Mouse (Mus musculus) embryonic fibroblast, embryonic 13.5 days (primary cell): Measurements from ENCODE around the gene Gm4131. TPM values are rescaled to one million over a fixed set of nuclear protein-coding genes. Genes with fewer than 3 reads are reported as not detected.

Experiments used
- H3K27ac ChIP-seq: 2 replicates; pipeline ENCODE4 v1.5.1; 2012; ENCODE audit warnings: low read length, control low read depth, inconsistent platforms; ENCODE audit not compliant: insufficient read depth
- H3K4me1 ChIP-seq: 2 replicates; pipeline ENCODE4 v1.6.1; 2011; ENCODE audit warnings: low read length; ENCODE audit not compliant: control insufficient read depth, insufficient read depth
- H3K4me3 ChIP-seq: 2 replicates; pipeline ENCODE4 v1.5.1; 2011; ENCODE audit warnings: mild to moderate bottlenecking, control low read depth, low read length; ENCODE audit not compliant: insufficient read depth
- CTCF ChIP-seq: IDR thresholded peaks from 2 replicates; pipeline ENCODE4 v1.5.1; 2011; ENCODE audit warnings: mild to moderate bottlenecking, control low read depth, low read length, moderate library complexity, borderline replicate concordance; ENCODE audit not compliant: insufficient read depth
- POLR2A ChIP-seq: IDR thresholded peaks from 2 replicates; pipeline ENCODE4 v1.6.1; 2011; ENCODE audit warnings: low read depth, mild to moderate bottlenecking, control low read depth, low read length, moderate library complexity
- polyA plus RNA-seq: library from polyadenylated mRNA; stranded (reverse); fragments of >200 nt; gene quantifications from 2 replicates; pipeline ENCODE4 v1.2.4, GENCODE M21; 2011; ENCODE audit warnings: low read depth; ENCODE audit not compliant: missing spikeins, insufficient read length

The Gm4131 gene
- polyA plus RNA-seq, 1 experiment: not detected

DNA sequence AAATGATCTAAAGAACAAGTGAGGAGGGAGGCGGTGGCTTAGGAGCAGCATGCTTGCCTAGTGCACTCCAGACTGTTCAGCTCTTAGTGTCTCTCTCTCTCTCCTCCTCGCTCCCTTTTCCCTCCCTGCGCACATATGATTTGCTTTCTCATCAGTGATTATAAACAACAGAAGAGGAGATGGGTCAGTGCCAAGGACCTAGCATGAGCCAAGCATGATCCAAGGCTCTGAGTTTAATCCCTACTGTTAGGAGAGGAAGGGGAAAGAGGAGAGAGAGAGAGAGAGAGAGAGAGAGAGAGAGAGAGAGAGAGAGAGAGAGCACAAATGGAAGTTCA lies 119.5 kb downstream of the Gm4131 start:
- Histone ChIP-seq H3K4me3 (no peak overlapping the region), H3K4me1 (peaks cover 7% of the 10 kb centered on the region), H3K27ac (no peak overlapping the region)
- TF ChIP-seq CTCF (no peak), POLR2A (no peak)

DNA sequence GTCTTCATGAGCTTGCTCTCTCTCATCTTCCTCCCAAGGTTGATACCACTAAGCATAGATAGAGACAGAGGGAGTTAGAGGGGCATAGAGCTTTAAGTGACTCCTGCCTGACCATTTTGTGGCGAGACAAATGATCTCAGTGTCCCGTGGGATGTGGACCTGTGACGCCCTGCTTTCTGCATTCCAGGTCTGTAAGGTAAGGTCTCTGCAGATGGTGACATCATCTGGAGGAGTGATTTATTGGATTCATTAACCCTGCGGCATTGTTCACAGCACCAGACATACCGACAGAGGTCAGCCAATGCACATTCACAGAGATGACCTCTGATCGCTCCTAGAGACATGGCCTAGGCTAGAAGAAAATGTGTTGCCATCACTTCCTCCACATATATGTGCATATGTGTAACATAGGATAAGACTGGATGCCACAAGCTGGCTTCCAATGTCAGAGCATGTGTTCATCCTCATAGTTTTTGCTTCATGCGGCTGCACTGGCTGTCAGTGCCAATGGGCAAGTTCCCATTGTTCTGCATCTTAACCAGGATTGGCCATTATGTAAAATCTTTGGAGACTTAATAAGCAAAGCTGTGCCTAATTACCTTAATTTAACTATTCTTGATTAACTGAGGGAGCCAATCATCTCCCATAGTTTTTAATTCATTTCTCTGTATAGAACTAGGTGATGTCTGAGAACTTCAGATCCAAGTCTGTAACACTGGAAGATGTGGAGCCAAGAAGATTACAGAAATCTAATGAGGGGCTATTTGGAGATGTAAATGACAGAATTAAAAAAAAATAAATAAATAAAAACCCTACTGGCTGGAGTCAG lies 120.1 kb downstream of the Gm4131 start:
- TF ChIP-seq CTCF (no peak), POLR2A (no peak)
- no peak overlapping the region for H3K4me3 ChIP-seq

DNA sequence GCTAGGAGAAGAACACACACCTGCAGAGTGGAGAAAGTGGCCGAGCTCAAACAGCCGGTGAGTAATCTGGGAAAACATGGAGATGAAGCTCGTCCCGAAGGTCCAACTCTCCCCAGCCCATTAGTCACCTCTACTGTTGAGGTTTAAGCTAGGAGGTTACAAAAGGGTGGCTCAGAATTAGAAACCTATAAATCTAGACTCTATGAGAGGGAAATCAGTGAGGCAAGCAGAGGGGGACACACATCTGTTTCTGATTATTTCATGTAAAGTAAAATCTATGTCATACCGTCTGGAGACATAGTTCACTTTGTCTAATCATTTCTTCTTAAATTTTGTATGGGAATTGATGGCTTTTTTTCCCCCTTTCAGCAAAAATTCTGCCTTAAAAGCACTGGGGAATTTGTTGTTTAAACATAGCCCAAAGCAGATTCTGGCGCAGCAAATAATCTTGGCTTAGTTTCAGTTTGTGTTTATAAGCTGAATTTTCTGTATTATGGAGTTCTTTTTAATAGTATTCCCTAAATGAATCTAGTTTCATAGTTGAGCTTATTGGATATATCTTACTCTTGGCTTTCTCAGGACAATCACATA lies 122.8 kb downstream of the Gm4131 start:
- TF ChIP-seq CTCF (no peak), POLR2A (no peak)
- Histone ChIP-seq H3K4me1 (peaks cover 7% of the 10 kb centered on the region), H3K27ac (no peak overlapping the region), H3K4me3 (no peak overlapping the region)

More for the DNA sequence above, 120.1 kb downstream of the Gm4131 start:
- no peak overlapping the region for H3K27ac ChIP-seq
- peaks cover 7% of the 10 kb centered on the region for H3K4me1 ChIP-seq

DNA sequence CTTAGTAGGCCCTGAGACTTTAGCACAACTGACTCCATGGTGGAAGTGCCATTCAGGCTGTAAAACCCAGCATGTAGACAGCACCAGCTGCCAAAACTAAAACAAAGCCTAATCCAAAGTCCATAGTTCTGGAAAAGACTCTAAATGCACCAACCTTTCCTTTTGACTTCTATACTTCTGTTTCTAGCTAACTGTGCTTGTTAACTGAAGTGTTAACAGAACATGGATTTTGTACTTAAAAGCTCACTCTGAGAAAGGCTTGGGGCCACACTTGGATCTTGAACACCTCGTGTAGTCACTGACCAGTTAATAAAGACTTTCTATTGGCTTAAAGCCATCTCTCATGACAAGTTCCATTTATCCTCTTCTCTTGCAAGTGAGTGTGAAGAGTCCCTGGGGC lies 123.8 kb downstream of the Gm4131 start:
- H3K27ac ChIP-seq: no peak overlapping the region
- TF ChIP-seq CTCF: no peak
- TF ChIP-seq POLR2A: no peak
- H3K4me1 ChIP-seq: peaks cover 7% of the 10 kb centered on the region
- H3K4me3 ChIP-seq: no peak overlapping the region

DNA sequence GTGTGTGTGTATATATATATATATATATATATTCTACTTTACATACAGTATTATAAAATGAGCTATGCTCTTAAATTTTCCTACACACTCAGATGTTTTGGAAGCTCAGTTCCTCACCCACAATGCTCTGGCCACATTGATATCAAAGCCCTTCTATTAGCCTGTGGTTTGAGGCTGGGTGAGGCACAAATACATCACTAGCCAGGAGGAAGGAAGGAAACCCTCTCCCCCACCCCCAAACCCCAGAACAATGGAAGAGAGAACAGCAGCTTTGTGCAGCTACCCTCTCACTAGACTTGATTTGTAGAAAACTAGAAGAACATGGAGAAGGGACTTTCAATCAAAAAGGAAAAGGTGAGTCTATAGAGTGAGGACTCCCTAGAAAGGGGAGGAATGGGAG lies 126.7 kb downstream of the Gm4131 start:
- Histone ChIP-seq H3K4me3 (no peak overlapping the region), H3K4me1 (peaks cover 4% of the 10 kb centered on the region), H3K27ac (no peak overlapping the region)
- TF ChIP-seq POLR2A (no peak), CTCF (no peak)

DNA sequence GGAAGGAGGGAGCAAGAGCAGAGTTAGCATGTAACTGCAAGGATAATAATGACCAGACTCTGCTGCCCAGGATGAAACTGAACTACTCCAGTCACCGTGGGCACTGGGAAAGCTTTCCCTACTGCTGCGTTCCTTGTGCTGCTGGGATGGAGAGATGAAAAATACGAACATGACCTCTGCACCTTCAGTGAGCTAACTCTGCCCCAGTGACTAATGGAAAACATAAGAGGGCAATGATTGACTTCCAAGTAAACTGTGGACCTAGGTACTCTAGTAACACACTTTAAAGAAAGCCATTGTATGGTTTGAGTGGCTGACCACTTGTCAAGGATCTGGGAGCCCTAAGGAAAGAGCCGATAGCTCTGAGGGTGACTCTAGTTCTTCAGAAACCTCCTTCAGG lies 128.5 kb downstream of the Gm4131 start:
- Histone ChIP-seq H3K4me1 (no peaks in the 10 kb centered on the region), H3K4me3 (no peak overlapping the region), H3K27ac (no peak overlapping the region)
- no peak for TF ChIP-seq POLR2A
- TF ChIP-seq CTCF: no peak

DNA sequence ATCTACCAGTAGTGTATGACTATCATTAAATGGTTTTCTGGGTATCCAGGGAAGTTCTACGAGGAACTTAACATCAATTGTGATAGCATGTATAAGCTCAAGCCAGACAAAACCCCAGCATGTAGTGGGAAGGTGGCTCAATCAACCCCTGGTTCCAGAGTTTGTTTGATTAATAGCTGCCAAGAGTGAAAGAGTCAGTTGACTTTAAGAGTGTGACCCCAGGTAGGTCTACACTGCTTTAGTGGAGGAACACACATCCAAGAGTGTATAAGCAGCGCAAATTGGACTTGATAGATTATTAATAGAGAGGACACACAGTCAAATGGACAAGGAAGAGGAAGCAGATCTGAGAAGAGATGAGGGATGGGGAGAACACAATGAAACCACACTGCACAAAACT lies 128.9 kb downstream of the Gm4131 start:
- no peak overlapping the region for H3K27ac ChIP-seq
- TF ChIP-seq CTCF: no peak
- no peak for TF ChIP-seq POLR2A
- H3K4me1 ChIP-seq: no peaks in the 10 kb centered on the region
- no peak overlapping the region for H3K4me3 ChIP-seq

DNA sequence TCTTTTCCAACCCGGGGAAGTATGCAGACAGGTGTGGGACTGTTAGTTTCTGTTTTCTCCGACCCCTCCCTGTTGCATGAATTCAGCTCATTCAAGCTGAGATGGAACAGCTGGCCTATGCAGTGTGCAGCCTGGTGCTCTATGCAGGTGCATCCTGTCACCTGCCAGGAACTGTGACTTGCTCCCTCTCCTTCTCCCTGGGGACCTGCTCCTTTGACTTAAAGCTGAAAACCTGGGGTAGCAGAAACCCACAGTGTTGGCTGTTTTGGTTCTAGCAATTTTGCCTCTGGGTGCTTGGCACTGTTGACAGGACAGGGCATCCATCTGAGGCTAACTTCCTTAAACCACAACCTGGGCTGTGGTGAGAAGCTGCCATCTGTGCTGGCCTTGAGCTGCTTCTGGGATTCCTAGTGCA lies 141.4 kb downstream of the Gm4131 start:
- no peak overlapping the region for H3K4me3 ChIP-seq
- no peaks in the 10 kb centered on the region for H3K4me1 ChIP-seq
- H3K27ac ChIP-seq: no peak overlapping the region
- TF ChIP-seq CTCF: no peak
- TF ChIP-seq POLR2A: no peak

DNA sequence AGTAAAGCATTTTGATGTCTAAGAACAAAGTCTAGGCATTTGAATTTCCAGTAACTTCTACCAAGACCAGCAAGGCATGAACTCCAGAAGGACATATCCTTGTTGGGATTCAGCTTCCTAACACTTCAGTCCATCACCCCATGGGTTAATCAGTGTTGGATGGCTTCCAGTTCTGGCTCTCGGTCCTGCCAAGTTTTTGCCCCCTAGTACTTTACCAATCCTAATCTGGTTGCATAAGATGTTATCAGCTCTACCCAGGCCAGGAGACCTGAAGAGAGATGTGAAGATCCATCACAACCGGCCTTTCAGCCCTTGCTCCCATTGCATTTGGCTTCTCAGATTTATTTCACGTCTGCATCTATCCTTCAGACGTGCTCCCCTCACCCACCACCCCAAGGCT lies 144.5 kb downstream of the Gm4131 start:
- no peak overlapping the region for H3K4me3 ChIP-seq
- TF ChIP-seq CTCF (no peak), POLR2A (no peak)
- no peaks in the 10 kb centered on the region for H3K4me1 ChIP-seq
- no peak overlapping the region for H3K27ac ChIP-seq

DNA sequence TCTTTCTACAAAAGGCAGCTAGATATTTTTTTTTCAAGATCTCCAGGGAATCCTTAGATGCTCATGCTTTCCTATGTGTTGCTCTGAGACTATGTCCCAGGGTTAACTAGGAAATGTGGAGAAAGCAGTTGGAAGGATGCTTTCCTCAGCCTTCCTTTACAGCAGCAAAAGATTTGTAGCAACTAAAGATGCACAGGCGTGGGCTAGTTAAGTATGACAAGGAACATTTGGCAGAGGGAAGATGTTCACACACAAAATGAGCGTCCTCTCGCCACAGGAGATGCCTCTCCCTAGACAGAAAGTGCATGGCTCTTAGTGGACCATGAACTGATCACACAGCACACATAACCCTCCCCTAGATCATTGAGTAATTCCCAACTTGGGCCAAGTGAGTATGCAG lies 149.2 kb downstream of the Gm4131 start:
- no peak overlapping the region for H3K27ac ChIP-seq
- no peaks in the 10 kb centered on the region for H3K4me1 ChIP-seq
- TF ChIP-seq CTCF (no peak), POLR2A (no peak)
- no peak overlapping the region for H3K4me3 ChIP-seq
